9 mouse cellular contexts compared by ENCODE assay signal in genomic region chr12:16008261-16008660, GRCm38 (mm10).
DNase-seq lines count a peak whose midpoint lies in the region; TF ChIP-seq lines count a peak whose summit lies in the region.
"Had no signal": no experiment of that assay in that cellular context is flagged by ENCODE, and none has a peak within 500 bp of the region (broad histone marks: within the 10 kb centered on the region; RNA-seq: fewer than 3 reads in every experiment).

No protein-coding gene starts in this region.

- no peak for DNase-seq in kidney, adult 2 months
- DNase-seq in kidney, adult 11 months = no peak
- peak; percentile 67 for DNase-seq in CD4-positive helper T cell, adult 2 months (ENCODE audit: low read depth, low spot score)
- peak; percentile 40 for DNase-seq in c-Kit-positive CD71-negative TER-119-negative erythroid progenitor cells, embryonic 14.5 days (ENCODE audit: low read depth)
- no peak for DNase-seq in frontal cortex, postnatal 10 days (ENCODE audit: low spot score in 2 of 2)
- DNase-seq in layer of hippocampus, adult 9-10 months (ENCODE audit: low spot score) = no peak
- no peak for DNase-seq in right cerebral cortex, postnatal 14 days

- TF ChIP-seq CTCF in kidney, adult 2 months (conservative IDR thresholded peaks at IDR 0.05; ENCODE audit: insufficient read depth, insufficient read length, low read depth, low read length) = no peak
- TF ChIP-seq CTCF in small intestine, adult 2 months (IDR thresholded peaks at IDR 0.05; ENCODE audit: extremely low read depth, insufficient read length, insufficient replicate concordance, low read depth, low read length) = no peak

- TF ChIP-seq POLR2A in kidney, adult 2 months (IDR thresholded peaks at IDR 0.05; ENCODE audit: low read depth, low read length) = no peak
- no peak for TF ChIP-seq POLR2A in small intestine, adult 2 months (IDR thresholded peaks at IDR 0.05; ENCODE audit: low read depth, low read length)

- H3K27me3 ChIP-seq in kidney, adult 2 months (replicated peaks; ENCODE audit: control insufficient read depth, insufficient read depth, low read length) = no peaks in the 10 kb centered on the region
- no peaks in the 10 kb centered on the region for H3K27me3 ChIP-seq in small intestine, adult 2 months (ENCODE audit: control insufficient read depth, insufficient read depth, low read length)
- H3K27me3 ChIP-seq: limb, embryonic 15.5 days had no signal

- H3K36me3 ChIP-seq in kidney, adult 2 months (ENCODE audit: control insufficient read depth, insufficient read depth, low read length) = no peaks in the 10 kb centered on the region
- no peaks in the 10 kb centered on the region for H3K36me3 ChIP-seq in small intestine, adult 2 months (ENCODE audit: control insufficient read depth, insufficient read depth, low read length)
- H3K36me3 ChIP-seq: limb, embryonic 15.5 days had no signal

- peaks cover 13% of the 10 kb centered on the region for H3K4me1 ChIP-seq in kidney, adult 2 months (ENCODE audit: control insufficient read depth, insufficient read depth, low read length)
- no peaks in the 10 kb centered on the region for H3K4me1 ChIP-seq in small intestine, adult 2 months (ENCODE audit: control insufficient read depth, insufficient read depth, insufficient read length, low read length)

- H3K4me3 ChIP-seq in kidney, adult 2 months (ENCODE audit: insufficient read depth, low read depth, low read length) = no peak overlapping the region
- H3K4me3 ChIP-seq in small intestine, adult 2 months (ENCODE audit: low read depth, low read length) = no peak overlapping the region
- H3K4me3 ChIP-seq: limb, embryonic 15.5 days had no signal

- 69% methylated on average over 4 of the region's 4 CpGs for WGBS in kidney, adult 2 months
- WGBS in small intestine, adult 2 months = 55% methylated on average over 4 of the region's 4 CpGs

- H3K27ac ChIP-seq in kidney, adult 2 months (ENCODE audit: insufficient read depth, low read depth, low read length) = peak overlapping the region; percentile 89
- H3K27ac ChIP-seq in small intestine, adult 2 months (ENCODE audit: insufficient read depth, low read depth, low read length) = peak overlapping the region; percentile 45; the same call in 1 of the 2 replicates
- H3K27ac ChIP-seq: limb, embryonic 15.5 days had no signal

Comparison
In these comparisons a context has a peak if more than half of its experiments do, and no peak if none do; other contexts are left out.
1. DNase-seq: peak in CD4-positive helper T cell, adult 2 months (single experiment) and c-Kit-positive CD71-negative TER-119-negative erythroid progenitor cells, embryonic 14.5 days (single experiment); none in kidney, adult 2 months (single experiment), kidney, adult 11 months (single experiment), frontal cortex, postnatal 10 days (0 of 2), layer of hippocampus, adult 9-10 months (single experiment) and right cerebral cortex, postnatal 14 days (single experiment).